Mouse (Mus musculus) brain, embryonic 14.5 days (tissue): ENCODE results near the gene Tex22.

ENCODE experiments used
- CTCF ChIP-seq: fragments of 200-500 bp; IDR thresholded peaks from 2 replicates; pipeline ENCODE4 v1.5.1; 2012; ENCODE audit warnings: inconsistent platforms, mild to moderate bottlenecking, moderate library complexity, borderline replicate concordance; ENCODE audit not compliant: insufficient read depth, insufficient read length; ENCODE audit errors: extremely low read depth
- POLR2A ChIP-seq: fragments of 200-500 bp; IDR thresholded peaks from 2 replicates; pipeline ENCODE4 v1.6.1; 2012; ENCODE audit warnings: mild to moderate bottlenecking, inconsistent platforms, borderline replicate concordance; ENCODE audit not compliant: poor library complexity, insufficient read depth, insufficient read length, severe bottlenecking; ENCODE audit errors: extremely low read depth

- TF ChIP-seq POLR2A (no peak), CTCF (no peak)
These were observed 26.3 kb downstream of the Tex22 start for GRCm38 (mm10) chr12:113100448-113101076.
